Mouse (Mus musculus) liver, embryonic 14.5 days (tissue): ENCODE measurements around the gene Cnmd. TPM values are rescaled to one million over a fixed set of nuclear protein-coding genes. Genes with fewer than 3 reads are reported as not detected.

Experiments used
- ATAC-seq: fragments of 200-750 bp; cut with Nextera tagmentation; 2 replicates; pipeline ENCODE4 v1.8.0; 2017; ENCODE audit warnings: moderate number of reproducible peaks, mild to moderate bottlenecking, moderate library complexity; ENCODE audit not compliant: insufficient read depth
- DNase-seq, 3 experiments: peaks; one replicate each; pipeline ENCODE4 v3.0.0-alpha.2; 2012 to 2013; ENCODE audit warnings: low read depth in 3 of 3, low spot score in 3 of 3
- H3K27ac ChIP-seq: fragments of 300-500 bp; sonication (generic); 2 replicates; pipeline ENCODE4 v1.5.1; 2014; ENCODE audit warnings: moderate library complexity, mild to moderate bottlenecking, control low read depth, inconsistent platforms
- H3K27me3 ChIP-seq: fragments of 300-500 bp; sonication (generic); 2 replicates; pipeline ENCODE4 v1.6.1; 2014; ENCODE audit warnings: mild to moderate bottlenecking, low read length, moderate library complexity; ENCODE audit not compliant: control insufficient read depth, insufficient read depth
- H3K36me3 ChIP-seq: fragments of 300-500 bp; sonication (generic); replicated peaks from 2 replicates; pipeline ENCODE4 v1.6.1; 2014; ENCODE audit warnings: low read depth; ENCODE audit not compliant: control insufficient read depth, insufficient read depth
- H3K4me1 ChIP-seq, 2 experiments: fragments of 200-500 bp in 1 of 2; fragments of 300-500 bp in 1 of 2; sonication (generic) in 1 of 2; replicated peaks; 2 replicates each; pipeline ENCODE4 v1.6.1; 2012 to 2014; ENCODE audit warnings: antibody characterized with exemption in 1 of 2, inconsistent platforms in 1 of 2, low read length in 1 of 2; ENCODE audit not compliant: control insufficient read depth in 2 of 2, insufficient read depth in 2 of 2
- H3K4me2 ChIP-seq: fragments of 300-500 bp; sonication (generic); 2 replicates; pipeline ENCODE4 v1.6.1; 2014; ENCODE audit warnings: low read depth, mild to moderate bottlenecking, control low read depth, moderate library complexity
- H3K4me3 ChIP-seq, 2 experiments: fragments of 200-500 bp in 1 of 2; fragments of 300-500 bp in 1 of 2; sonication (generic) in 1 of 2; 2 replicates each; pipeline ENCODE4 v1.5.1; 2012 to 2014; ENCODE audit warnings: low read depth in 2 of 2, low read length in 2 of 2, mild to moderate bottlenecking in 2 of 2, control low read depth in 1 of 2, inconsistent platforms in 1 of 2, moderate library complexity in 1 of 2; ENCODE audit not compliant: insufficient read depth in 1 of 2
- H3K9ac ChIP-seq: fragments of 300-500 bp; sonication (generic); replicated peaks from 2 replicates; pipeline ENCODE4 v1.6.1; 2014; ENCODE audit warnings: mild to moderate bottlenecking, control low read depth, moderate library complexity
- H3K9me3 ChIP-seq: fragments of 300-500 bp; sonication (generic); 2 replicates; pipeline ENCODE4 v1.6.1; 2016; ENCODE audit warnings: low read length, mixed read lengths; ENCODE audit not compliant: control insufficient read depth
- CTCF ChIP-seq: IDR thresholded peaks from 2 replicates; pipeline ENCODE4 v1.5.1; 2016; ENCODE audit warnings: antibody characterized with exemption, low read depth, control low read depth
- EP300 ChIP-seq: IDR thresholded peaks from 2 replicates; pipeline ENCODE4 v1.6.1; 2016; ENCODE audit warnings: antibody characterized with exemption, low read depth
- WGBS: fragments of 180-500 bp; shearing (Covaris S2); extraction: QIAGEN DNeasy Blood & Tissue Kit; methylation state at CpG from one replicate; pipeline ENCODE4 v1.1.7; 2014; ENCODE audit not compliant: insufficient replicate concordance; 5-methylcytosine and 5-hydroxymethylcytosine counted together
- polyA plus RNA-seq, 2 experiments: library from polyadenylated mRNA; depleted of rRNA in 1 of 2; stranded (reverse) in 1 of 2; unstranded in 1 of 2; fragments of >200 nt; fragmentation: Nextera tagmentation in 1 of 2; extraction: Ambion mirVana in 1 of 2; gene quantifications; 2 replicates each; pipeline versions ENCODE4 v1.2.1 to v1.2.3; 2012 to 2014

Cnmd gene
- polyA plus RNA-seq, 2 experiments: 0.06 TPM; not detected in 1

GRCm38 (mm10) chr14:79590916-79591315 lies 71.1 kb downstream of the Cnmd start:
- no peak for ATAC-seq

GRCm38 (mm10) chr14:79589401-79589800 lies 72.6 kb downstream of the Cnmd start:
- H3K9ac ChIP-seq: no peak overlapping the region
- 73% methylated on average over 6 of the region's 6 CpGs for whole genome bisulfite sequencing
- TF ChIP-seq EP300: no peak
- no peak for TF ChIP-seq CTCF
- H3K4me3 ChIP-seq: no peak overlapping the region
- DNase-seq (no peak), ATAC-seq (no peak)
- H3K4me2 ChIP-seq: no peak overlapping the region
- H3K36me3 ChIP-seq: no peaks in the 10 kb centered on the region
- peaks cover 9 to 10% of the 10 kb centered on the region in 2 experiments for H3K4me1 ChIP-seq
- no peaks in the 10 kb centered on the region for H3K27me3 ChIP-seq
- H3K27ac ChIP-seq: no peak overlapping the region
- no peaks in the 10 kb centered on the region for H3K9me3 ChIP-seq

More at GRCm38 (mm10) chr14:79590916-79591315, 71.1 kb downstream of the Cnmd start:
- H3K4me2 ChIP-seq: no peak overlapping the region
- H3K4me1 ChIP-seq: peaks cover 8 to 9% of the 10 kb centered on the region in 2 experiments
- peaks cover 5% of the 10 kb centered on the region; the same call in 1 of the 2 replicates for H3K36me3 ChIP-seq
- no peak overlapping the region for H3K27ac ChIP-seq
- TF ChIP-seq CTCF (no peak), EP300 (no peak)
- no peak overlapping the region for H3K9ac ChIP-seq
- H3K4me3 ChIP-seq: no peak overlapping the region
- no peak for DNase-seq
- H3K27me3 ChIP-seq: no peaks in the 10 kb centered on the region
- 80% methylated on average over 8 of the region's 8 CpGs for WGBS
- no peaks in the 10 kb centered on the region for H3K9me3 ChIP-seq

- peak overlapping the region; percentile 74 for H3K9ac ChIP-seq
- ATAC-seq: no peak
- H3K4me1 ChIP-seq: peaks cover 9 to 10% of the 10 kb centered on the region in 2 experiments
- H3K27me3 ChIP-seq: no peaks in the 10 kb centered on the region
- peak overlapping the region; percentile 76 to 88 for H3K4me3 ChIP-seq
- 80% methylated on average over 9 of the region's 9 CpGs for WGBS
- no peak for DNase-seq
- H3K4me2 ChIP-seq: peak overlapping the region; percentile 96
- no peaks in the 10 kb centered on the region for H3K36me3 ChIP-seq
- H3K27ac ChIP-seq: no peak overlapping the region
- TF ChIP-seq CTCF (no peak), EP300 (no peak)
- no peaks in the 10 kb centered on the region for H3K9me3 ChIP-seq
Measured at GRCm38 (mm10) chr14:79588534-79588951, 73.4 kb downstream of the Cnmd start.

GRCm38 (mm10) chr14:79587852-79588229 lies 74.1 kb downstream of the Cnmd start:
- TF ChIP-seq EP300 (no peak), CTCF (no peak)

More at GRCm38 (mm10) chr14:79587852-79588229, 74.1 kb downstream of the Cnmd start:
- Histone ChIP-seq H3K27ac (peak overlapping the region; percentile 77), H3K4me1 (peaks cover 9 to 10% of the 10 kb centered on the region in 2 experiments), H3K9me3 (no peaks in the 10 kb centered on the region), H3K4me3 (peak overlapping the region; percentile 76 to 88), H3K9ac (peak overlapping the region; percentile 74), H3K27me3 (no peaks in the 10 kb centered on the region), H3K4me2 (peak overlapping the region; percentile 96), H3K36me3 (no peaks in the 10 kb centered on the region)
- DNase-seq (no peak), ATAC-seq (peak; percentile 7; the same call in 1 of the 2 replicates)
- WGBS: under 1% methylated on average over 9 of the region's 9 CpGs

Other genes starting within 250 kb of the Cnmd start
- gene Kbtbd7, start 235.7 kb downstream of the Cnmd start, polyA plus RNA-seq (2012; rRNA removed): 1.8 and 2.2 TPM in 2 replicates
- gene Kbtbd7, start 235.7 kb downstream of the Cnmd start, polyA plus RNA-seq (2014; fragmentation: Nextera tagmentation; extraction: Ambion mirVana): 3.9 and 4.3 TPM in 2 replicates
- 1.7 and 2.1 TPM in 2 replicates for gene Kbtbd6, start 210.3 kb downstream of the Cnmd start, polyA plus RNA-seq (2012; rRNA removed)
- 3.1 and 3.2 TPM in 2 replicates for gene Kbtbd6, start 210.3 kb downstream of the Cnmd start, polyA plus RNA-seq (2014; fragmentation: Nextera tagmentation; extraction: Ambion mirVana)
- 6.0 and 9.3 TPM in 2 replicates for gene Elf1, start 181.0 kb downstream of the Cnmd start, polyA plus RNA-seq (2012; rRNA removed)
- 8.7 and 9.9 TPM in 2 replicates for gene Elf1, start 181.0 kb downstream of the Cnmd start, polyA plus RNA-seq (2014; fragmentation: Nextera tagmentation; extraction: Ambion mirVana)
- gene Wbp4, start 180.7 kb downstream of the Cnmd start, polyA plus RNA-seq (2012; rRNA removed): 3.1 and 6.2 TPM in 2 replicates
- gene Wbp4, start 180.7 kb downstream of the Cnmd start, polyA plus RNA-seq (2014; fragmentation: Nextera tagmentation; extraction: Ambion mirVana): 14.2 and 16.8 TPM in 2 replicates
- 3.0 and 15.2 TPM in 2 replicates for gene Sugt1, start 74.5 kb downstream of the Cnmd start, polyA plus RNA-seq (2012; rRNA removed)
- gene Sugt1, start 74.5 kb downstream of the Cnmd start, polyA plus RNA-seq (2014; fragmentation: Nextera tagmentation; extraction: Ambion mirVana): 44.7 and 48.5 TPM in 2 replicates
- 0.03 TPM in 1 of 2 replicates, not detected in the other for gene Pcdh8, start 109.1 kb upstream of the Cnmd start, polyA plus RNA-seq (2012; rRNA removed)
- not detected in 2 replicates for gene Pcdh8, start 109.1 kb upstream of the Cnmd start, polyA plus RNA-seq (2014; fragmentation: Nextera tagmentation; extraction: Ambion mirVana)